Mouse (Mus musculus) heart, postnatal 0 days (tissue): ENCODE results near the gene Dars2. TPM values are rescaled to one million over a fixed set of nuclear protein-coding genes. Genes with fewer than 3 reads are reported as not detected.

Source experiments
- ATAC-seq: fragments of 200-750 bp; cut with Nextera tagmentation; 2 replicates; pipeline ENCODE4 v1.8.0; 2017; ENCODE audit warnings: low read depth, moderate number of reproducible peaks, moderate library complexity; ENCODE audit not compliant: insufficient read depth
- DNase-seq: peaks from one replicate; pipeline ENCODE4 v3.0.0-alpha.2; 2016; ENCODE audit warnings: low spot score
- H3K27ac ChIP-seq: fragments of 300-500 bp; sonication (generic); 2 replicates; pipeline ENCODE4 v1.5.1; 2014; ENCODE audit warnings: low read depth, mild to moderate bottlenecking
- H3K27me3 ChIP-seq: fragments of 300-500 bp; sonication (generic); 2 replicates; pipeline ENCODE4 v1.6.1; 2014; ENCODE audit warnings: low read length, mixed read lengths; ENCODE audit not compliant: control insufficient read depth, insufficient read depth
- H3K36me3 ChIP-seq: fragments of 300-500 bp; sonication (generic); replicated peaks from 2 replicates; pipeline ENCODE4 v1.6.1; 2014; ENCODE audit warnings: low read length, mixed read lengths; ENCODE audit not compliant: control insufficient read depth, insufficient read depth
- H3K4me1 ChIP-seq: fragments of 300-500 bp; sonication (generic); 2 replicates; pipeline ENCODE4 v1.6.1; 2014; ENCODE audit warnings: antibody characterized with exemption; ENCODE audit not compliant: control insufficient read depth, insufficient read depth
- H3K4me2 ChIP-seq: fragments of 300-500 bp; sonication (generic); 2 replicates; pipeline ENCODE4 v1.6.1; 2014; ENCODE audit warnings: low read depth, mild to moderate bottlenecking, low read length, moderate library complexity
- H3K4me3 ChIP-seq: fragments of 300-500 bp; sonication (generic); 2 replicates; pipeline ENCODE4 v1.5.1; 2014; ENCODE audit warnings: low read depth, low read length
- H3K9ac ChIP-seq: fragments of 300-500 bp; sonication (generic); replicated peaks from 2 replicates; pipeline ENCODE4 v1.6.1; 2014; ENCODE audit warnings: low read depth, low read length, mixed read lengths
- H3K9me3 ChIP-seq: fragments of 300-500 bp; sonication (generic); replicated peaks from 2 replicates; pipeline ENCODE4 v1.6.1; 2016; ENCODE audit warnings: low read length; ENCODE audit not compliant: control insufficient read depth
- CTCF ChIP-seq: IDR thresholded peaks from 2 replicates; pipeline ENCODE4 v1.5.1; 2016; ENCODE audit warnings: antibody characterized with exemption, control low read depth, low read depth
- EP300 ChIP-seq: IDR thresholded peaks from 2 replicates; pipeline ENCODE4 v1.6.1; 2016; ENCODE audit warnings: antibody characterized with exemption, low read depth
- WGBS: fragments of 180-500 bp; shearing (Covaris S2); extraction: QIAGEN DNeasy Blood & Tissue Kit; methylation state at CpG from one replicate; pipeline ENCODE4 v1.1.7; 2014; 5-methylcytosine and 5-hydroxymethylcytosine counted together
- polyA plus RNA-seq: library from polyadenylated mRNA; unstranded; fragments of >200 nt; fragmentation: Nextera tagmentation; extraction: Ambion mirVana; gene quantifications from 2 replicates; pipeline ENCODE4 v1.2.1, GENCODE M21; 2015
- total RNA-seq: library from RNA; depleted of rRNA; stranded (reverse); fragments of >200 nt; gene quantifications from 2 replicates; pipeline ENCODE4 v1.2.3, GENCODE M21; 2014; ENCODE audit warnings: low replicate concordance

Gene Dars2
- total and polyA plus RNA-seq, 2 experiments from 2014 or later, result 16.3 to 17.4 TPM

- peaks cover 14% of the 10 kb centered on the region for H3K4me1 ChIP-seq
- H3K4me3 ChIP-seq, result peak overlapping the region; percentile 83
- H3K4me2 ChIP-seq, result peak overlapping the region; percentile 81
- H3K9ac ChIP-seq, result peak overlapping the region; percentile 84
- H3K27me3 ChIP-seq, result no peaks in the 10 kb centered on the region
- ATAC-seq (peak; percentile 39), DNase-seq (peak; percentile 45)
- 0% methylated on average over 14 of the region's 14 CpGs for WGBS
- peaks cover 40% of the 10 kb centered on the region for H3K36me3 ChIP-seq
- peak; percentile 7; the same call in 1 of the 2 replicates for TF ChIP-seq EP300
- no peak for TF ChIP-seq CTCF
- peak overlapping the region; percentile 94 for H3K27ac ChIP-seq
- no peaks in the 10 kb centered on the region for H3K9me3 ChIP-seq
Measured at GRCm38 (mm10) chr1:161035281-161035785, 35.1 kb downstream of the Dars2 start.

- ATAC-seq, result peak; percentile 91
- H3K4me3 ChIP-seq, result peak within 1 kb of the TSS; percentile 83
- no peaks in the 10 kb centered on the region for H3K27me3 ChIP-seq
- peak within 1 kb of the TSS; percentile 94 for H3K27ac ChIP-seq
- peaks cover 14% of the 10 kb centered on the region for H3K4me1 ChIP-seq
- TF ChIP-seq EP300 (peak; percentile 75), CTCF (no peak)
- 1% methylated on average over 75 of the region's 76 CpGs for WGBS
- DNase-seq, result peak; percentile 99
- H3K9me3 ChIP-seq, result no peaks in the 10 kb centered on the region
- peak within 1 kb of the TSS; percentile 84 for H3K9ac ChIP-seq
- H3K4me2 ChIP-seq, result peak within 1 kb of the TSS; percentile 81
- peaks cover 47% of the 10 kb centered on the region for H3K36me3 ChIP-seq
Measured at GRCm38 (mm10) chr1:161034435-161035280, 35.8 kb downstream of the Dars2 start, which contains the start of gene Zbtb37. TSS of gene Zbtb37 (minus strand) at chr1:161034849.

GRCm38 (mm10) chr1:161033856-161034434, 36.5 kb downstream of the Dars2 start:
- H3K4me2 ChIP-seq, result peak overlapping the region; percentile 81
- H3K27ac ChIP-seq, result peak overlapping the region; percentile 94
- H3K36me3 ChIP-seq, result peaks cover 52% of the 10 kb centered on the region
- peaks cover 14% of the 10 kb centered on the region for H3K4me1 ChIP-seq
- no peak for ATAC-seq
- no peaks in the 10 kb centered on the region for H3K9me3 ChIP-seq
- H3K4me3 ChIP-seq, result peak overlapping the region; percentile 83
- no peaks in the 10 kb centered on the region for H3K27me3 ChIP-seq
- H3K9ac ChIP-seq, result peak overlapping the region; percentile 84
- WGBS, result under 1% methylated on average over 21 of the region's 21 CpGs
- DNase-seq, result no peak
- TF ChIP-seq EP300, result no peak
- TF ChIP-seq CTCF, result no peak

DNA sequence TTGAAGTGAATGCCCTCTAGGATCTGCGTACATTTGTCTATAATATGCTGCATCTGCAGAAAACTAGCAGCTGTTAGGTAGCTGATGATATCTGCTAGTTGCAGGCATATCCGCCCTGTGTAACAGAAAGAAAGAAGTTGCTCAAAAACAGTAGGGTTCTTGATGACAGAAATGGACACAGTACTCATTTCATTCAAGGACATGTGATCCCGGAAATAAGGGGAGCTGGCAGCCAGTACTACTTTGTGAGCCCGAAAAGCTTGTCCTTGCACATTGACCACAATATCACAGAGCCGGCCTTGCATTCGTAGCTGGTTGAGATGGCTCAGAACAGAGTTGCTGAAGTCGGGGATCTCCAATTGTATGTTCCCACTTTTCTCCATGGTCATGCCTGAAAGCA, 38.1 kb downstream of the Dars2 start:
- ATAC-seq (no peak), DNase-seq (no peak)
- Histone ChIP-seq H3K4me1 (peaks cover 10% of the 10 kb centered on the region), H3K9ac (no peak overlapping the region), H3K4me3 (no peak overlapping the region), H3K9me3 (no peaks in the 10 kb centered on the region), H3K4me2 (no peak overlapping the region), H3K27me3 (no peaks in the 10 kb centered on the region), H3K27ac (no peak overlapping the region), H3K36me3 (peaks cover 41% of the 10 kb centered on the region)
- WGBS, result 90% methylated on average over 7 of the region's 7 CpGs
- TF ChIP-seq EP300 (no peak), CTCF (no peak)

- no peaks in the 10 kb centered on the region for H3K9me3 ChIP-seq
- no peak overlapping the region for H3K27ac ChIP-seq
- no peak overlapping the region for H3K4me3 ChIP-seq
- peaks cover 42% of the 10 kb centered on the region for H3K36me3 ChIP-seq
- H3K4me2 ChIP-seq, result no peak overlapping the region
- ATAC-seq, result no peak
- DNase-seq, result no peak
- no peak overlapping the region for H3K9ac ChIP-seq
- peaks cover 7% of the 10 kb centered on the region for H3K4me1 ChIP-seq
- 88% methylated on average over 9 of the region's 9 CpGs for WGBS
- H3K27me3 ChIP-seq, result no peaks in the 10 kb centered on the region
- TF ChIP-seq EP300 (no peak), CTCF (no peak)
Measured at GRCm38 (mm10) chr1:161031881-161032280, 38.6 kb downstream of the Dars2 start.
